Mouse (Mus musculus) heart, adult 2 months (tissue): Measurements from ENCODE around the gene Phyhd1. TPM values are rescaled to one million over a fixed set of nuclear protein-coding genes. Genes with fewer than 3 reads are reported as not detected.

Experiments
- DNase-seq, 2 experiments: peaks; one replicate each; pipeline ENCODE4 v3.0.0; 2021
- H3K27ac ChIP-seq: fragments of 200-600 bp; 2 replicates; pipeline ENCODE4 v1.8.1; 2022
- H3K27me3 ChIP-seq: fragments of 200-500 bp; 2 replicates; pipeline ENCODE4 v1.6.1; 2012; ENCODE audit warnings: mild to moderate bottlenecking, low read length, inconsistent platforms, mixed read lengths; ENCODE audit not compliant: control insufficient read depth, insufficient read depth
- H3K36me3 ChIP-seq: fragments of 200-500 bp; 2 replicates; pipeline ENCODE4 v1.6.1; 2012; ENCODE audit warnings: low read length, inconsistent platforms; ENCODE audit not compliant: control insufficient read depth, insufficient read depth
- H3K4me1 ChIP-seq: fragments of 200-500 bp; 2 replicates; pipeline ENCODE4 v1.6.1; 2011; ENCODE audit warnings: low read length; ENCODE audit not compliant: control insufficient read depth, insufficient read depth
- H3K4me3 ChIP-seq: fragments of 200-600 bp; 2 replicates; pipeline ENCODE4 v1.8.1; 2022
- H3K79me2 ChIP-seq: fragments of 200-500 bp; replicated peaks from 2 replicates; pipeline ENCODE4 v1.6.1; 2012; ENCODE audit warnings: mild to moderate bottlenecking, inconsistent platforms, low read length, moderate library complexity, mixed read lengths; ENCODE audit not compliant: control insufficient read depth, insufficient read depth
- H3K9ac ChIP-seq: fragments of 200-500 bp; 2 replicates; pipeline ENCODE4 v1.6.1; 2012; ENCODE audit warnings: low read depth, mild to moderate bottlenecking, control low read depth, inconsistent platforms, low read length, mixed read lengths
- CTCF ChIP-seq: fragments of 200-600 bp; IDR thresholded peaks from 2 replicates; pipeline ENCODE4 v1.8.1; 2022; ENCODE audit warnings: antibody characterized with exemption, mild to moderate bottlenecking, moderate library complexity
- EP300 ChIP-seq: fragments of 200-500 bp; IDR thresholded peaks from 2 replicates; pipeline ENCODE4 v1.6.1; 2011; ENCODE audit warnings: low read depth, low read length, control low read depth; ENCODE audit not compliant: insufficient read depth
- POLR2A ChIP-seq: fragments of 200-500 bp; IDR thresholded peaks from 2 replicates; pipeline ENCODE4 v1.6.1; 2011; ENCODE audit warnings: mild to moderate bottlenecking, low read depth, low read length, control low read depth; ENCODE audit not compliant: insufficient read depth
- WGBS: fragments of 180-500 bp; shearing (Covaris S2); methylation state at CpG from one replicate; pipeline ENCODE4 v1.1.7; 2018; 5-methylcytosine and 5-hydroxymethylcytosine counted together
- intact Hi-C: fragments of 180-260 bp; cut with DNase I; formaldehyde crosslinking; loops from one replicate; pipeline ENCODE4 v1.15.1; 2025
- polyA plus RNA-seq: library from polyadenylated mRNA; depleted of rRNA; stranded (reverse); fragments of >200 nt; gene quantifications from 2 replicates; pipeline ENCODE4 v1.2.3, GENCODE M21; 2012
- total RNA-seq, 2 experiments: library from RNA; stranded (reverse); gene quantifications; 2 replicates each; pipeline ENCODE4 v1.2.3; 2021

Gene Phyhd1
- total and polyA plus RNA-seq, 3 experiments, result 108 to 148 (median 112) TPM

- WGBS, result 49% methylated on average over 7 of the region's 7 CpGs
- intact Hi-C loops, result no loop called here
These were observed 21.3 kb upstream of the Phyhd1 start for GRCm38 (mm10) chr2:30244595-30245178.

GRCm38 (mm10) chr2:30247036-30247435, 19.0 kb upstream of the Phyhd1 start:
- H3K79me2 ChIP-seq, result peaks cover 16% of the 10 kb centered on the region
- H3K27me3 ChIP-seq, result no peaks in the 10 kb centered on the region
- H3K27ac ChIP-seq, result no peak overlapping the region
- no peak overlapping the region for H3K4me3 ChIP-seq
- WGBS, result 89% methylated on average over 5 of the region's 5 CpGs
- TF ChIP-seq CTCF (no peak), POLR2A (no peak), EP300 (no peak)
- H3K36me3 ChIP-seq, result peaks cover 51% of the 10 kb centered on the region
- intact Hi-C loops, result no loop called here
- H3K4me1 ChIP-seq, result peaks cover 55% of the 10 kb centered on the region
- DNase-seq, result peak in 1 of 2 experiments; percentile 18
- no peak overlapping the region for H3K9ac ChIP-seq

More at GRCm38 (mm10) chr2:30244595-30245178, 21.3 kb upstream of the Phyhd1 start:
- Histone ChIP-seq H3K4me3 (no peak overlapping the region), H3K27me3 (no peaks in the 10 kb centered on the region), H3K36me3 (peaks cover 53% of the 10 kb centered on the region), H3K27ac (peak overlapping the region; percentile 98), H3K4me1 (peaks cover 55% of the 10 kb centered on the region), H3K9ac (no peak overlapping the region), H3K79me2 (peaks cover 10% of the 10 kb centered on the region)
- TF ChIP-seq POLR2A (no peak), EP300 (no peak), CTCF (no peak)
- DNase-seq, result peak in 1 of 2 experiments; percentile 38

DNA sequence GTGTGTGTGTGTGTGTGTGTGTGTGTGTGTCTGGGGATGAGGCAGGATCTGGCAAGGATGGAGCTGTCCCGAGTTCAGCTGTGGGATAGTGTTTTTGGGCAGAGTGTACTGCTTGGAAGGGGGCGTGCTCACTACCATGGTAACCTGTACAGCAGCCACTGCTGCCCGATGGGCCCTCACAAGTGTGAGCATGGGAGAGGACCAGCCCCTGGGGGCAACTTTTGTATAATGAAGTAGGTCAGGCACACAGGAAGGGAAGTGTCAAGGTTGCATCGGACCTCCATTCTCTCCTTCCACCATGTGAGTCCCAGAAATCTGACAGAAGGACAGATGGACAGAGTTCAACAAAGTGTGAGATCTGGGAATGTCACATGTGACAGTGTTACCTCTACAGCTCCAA, 18.3 kb upstream of the Phyhd1 start:
- Histone ChIP-seq H3K9ac (no peak overlapping the region), H3K27me3 (no peaks in the 10 kb centered on the region), H3K27ac (peak overlapping the region; percentile 42; the same call in 1 of the 2 replicates), H3K79me2 (peaks cover 16% of the 10 kb centered on the region), H3K4me1 (peaks cover 60% of the 10 kb centered on the region), H3K36me3 (peaks cover 50% of the 10 kb centered on the region), H3K4me3 (no peak overlapping the region)
- no peak for TF ChIP-seq POLR2A
- TF ChIP-seq EP300, result no peak
- no peak for TF ChIP-seq CTCF
- intact Hi-C loops, result no loop called here
- 21% methylated on average over 4 of the region's 4 CpGs for WGBS
- DNase-seq, result peak; percentile 25 to 39

- no peak overlapping the region for H3K4me3 ChIP-seq
- H3K27me3 ChIP-seq, result no peaks in the 10 kb centered on the region
- no peak for TF ChIP-seq CTCF
- no peak for TF ChIP-seq POLR2A
- peaks cover 41% of the 10 kb centered on the region for H3K36me3 ChIP-seq
- 84% methylated on average over 3 of the region's 3 CpGs for WGBS
- intact Hi-C loops, result no loop called here
- H3K4me1 ChIP-seq, result peaks cover 57% of the 10 kb centered on the region
- DNase-seq, result peak in 1 of 2 experiments; percentile 20
- peak overlapping the region; percentile 24 for H3K27ac ChIP-seq
- peaks cover 12% of the 10 kb centered on the region for H3K79me2 ChIP-seq
- no peak overlapping the region for H3K9ac ChIP-seq
These were observed 16.8 kb upstream of the Phyhd1 start for GRCm38 (mm10) chr2:30249182-30249581.

DNA sequence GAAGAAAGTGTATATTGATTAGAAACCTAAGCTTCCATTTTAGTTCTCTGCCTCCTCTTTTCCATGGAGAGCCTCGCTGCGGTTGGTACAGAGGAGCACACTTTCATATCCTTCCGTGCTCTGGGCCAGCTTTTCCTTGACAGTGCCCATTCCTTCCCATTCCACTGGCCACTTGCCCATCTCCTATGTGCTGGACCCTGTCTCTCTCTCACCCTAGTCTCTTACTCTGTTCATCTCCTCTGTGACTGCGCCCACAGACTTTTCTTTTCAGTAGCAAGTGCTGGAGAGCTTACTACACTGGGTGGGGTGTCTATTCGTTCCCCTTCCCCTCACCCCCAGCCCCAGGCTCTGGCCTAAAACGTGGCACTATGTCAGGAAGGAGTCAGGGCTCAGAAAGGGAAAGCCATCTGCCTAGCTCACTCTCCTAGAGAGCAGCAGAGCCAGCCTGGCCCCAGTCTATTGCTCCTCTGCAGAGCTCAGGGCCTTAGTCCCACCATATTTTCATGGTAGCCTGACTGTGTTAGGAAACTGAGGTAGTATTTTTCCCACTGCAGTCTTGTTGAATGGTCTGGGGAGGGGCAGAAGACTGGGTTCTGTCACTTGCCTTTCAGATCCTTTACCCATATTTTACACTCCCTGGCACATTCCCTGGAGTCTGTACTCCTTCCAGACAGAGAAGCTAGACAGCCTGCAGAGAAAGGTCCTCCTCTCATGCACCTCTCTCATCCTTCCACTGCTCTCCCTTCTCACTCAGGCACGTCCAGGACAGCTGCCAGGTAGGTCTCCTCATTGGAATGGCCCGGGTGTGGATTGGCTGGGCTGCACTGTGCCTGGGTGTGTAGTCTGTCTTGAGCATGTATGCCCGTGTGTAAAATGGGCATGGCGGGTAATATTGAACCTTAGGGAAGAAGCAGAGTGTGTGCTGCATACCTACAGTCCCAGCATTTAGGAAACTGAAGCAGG, 15.6 kb upstream of the Phyhd1 start:
- intact Hi-C loops, result no loop called here
- peak overlapping the region; percentile 23 for H3K9ac ChIP-seq
- 59% methylated on average over 10 of the region's 10 CpGs for WGBS
- no peak for TF ChIP-seq EP300
- no peak for TF ChIP-seq CTCF
- no peak for TF ChIP-seq POLR2A
- H3K27me3 ChIP-seq, result no peaks in the 10 kb centered on the region
- H3K4me1 ChIP-seq, result peaks cover 48% of the 10 kb centered on the region
- DNase-seq, result peak; percentile 27 to 33
- H3K4me3 ChIP-seq, result no peak overlapping the region
- H3K79me2 ChIP-seq, result peaks cover 11% of the 10 kb centered on the region
- H3K36me3 ChIP-seq, result peaks cover 35% of the 10 kb centered on the region
- H3K27ac ChIP-seq, result peak overlapping the region; percentile 70
